Mouse (Mus musculus): Measurements from ENCODE around the gene Tmem203. TPM values are rescaled to one million over a fixed set of nuclear protein-coding genes. Genes with fewer than 3 reads are reported as not detected.

Gene Tmem203
- polyA plus RNA-seq, 1 experiment from 2014 or later = 13.6 TPM

- ATAC-seq (replicated peaks; ENCODE audit: low FRiP score) (no peak), DNase-seq (ENCODE audit: low spot score) (no peak)
- Histone ChIP-seq H3K9ac (ENCODE audit: low read length) (peak overlapping the region; percentile 63), H3K36me3 (ENCODE audit: control insufficient read depth, insufficient read depth, low read length) (no peaks in the 10 kb centered on the region), H3K9me3 (ENCODE audit: control insufficient read depth, low read length) (no peaks in the 10 kb centered on the region), H3K27me3 (ENCODE audit: control insufficient read depth, insufficient read depth, low read length) (peaks cover 16% of the 10 kb centered on the region), H3K27ac (ENCODE audit: low read depth, low read length) (no peak overlapping the region), H3K4me1 (replicated peaks; ENCODE audit: control insufficient read depth, insufficient read depth, low read length) (peaks cover 16% of the 10 kb centered on the region), H3K4me3 (ENCODE audit: low read depth, low read length) (peak overlapping the region; percentile 77), H3K4me2 (ENCODE audit: low read depth, low read length, severe bottlenecking) (peak overlapping the region; percentile 100)
- 23% methylated on average over 12 of the region's 12 CpGs for WGBS
These were observed 8.5 kb downstream of the Tmem203 start for GRCm38 (mm10) chr2:25263623-25264285.

- DNase-seq (ENCODE audit: low spot score) (no peak), ATAC-seq (replicated peaks; ENCODE audit: low FRiP score) (no peak)
- WGBS = 83% methylated on average over 5 of the region's 5 CpGs
- Histone ChIP-seq H3K27me3 (ENCODE audit: control insufficient read depth, insufficient read depth, low read length) (peaks cover 16% of the 10 kb centered on the region), H3K4me1 (replicated peaks; ENCODE audit: control insufficient read depth, insufficient read depth, low read length) (peaks cover 16% of the 10 kb centered on the region), H3K4me3 (ENCODE audit: low read depth, low read length) (no peak overlapping the region), H3K4me2 (ENCODE audit: low read depth, low read length, severe bottlenecking) (no peak overlapping the region), H3K36me3 (ENCODE audit: control insufficient read depth, insufficient read depth, low read length) (no peaks in the 10 kb centered on the region), H3K9ac (ENCODE audit: low read length) (peak overlapping the region; percentile 63; the same call in 1 of the 2 replicates), H3K9me3 (ENCODE audit: control insufficient read depth, low read length) (no peaks in the 10 kb centered on the region), H3K27ac (ENCODE audit: low read depth, low read length) (no peak overlapping the region)
These were observed 9.0 kb downstream of the Tmem203 start for GRCm38 (mm10) chr2:25264286-25264660.

GRCm38 (mm10) chr2:25264851-25265250 is 9.6 kb downstream of the Tmem203 start:
- no peak for DNase-seq (ENCODE audit: low spot score)
- no peak for ATAC-seq (replicated peaks; ENCODE audit: low FRiP score)
- Histone ChIP-seq H3K9me3 (ENCODE audit: control insufficient read depth, low read length) (no peaks in the 10 kb centered on the region), H3K4me2 (ENCODE audit: low read depth, low read length, severe bottlenecking) (no peak overlapping the region), H3K27ac (ENCODE audit: low read depth, low read length) (no peak overlapping the region), H3K36me3 (ENCODE audit: control insufficient read depth, insufficient read depth, low read length) (no peaks in the 10 kb centered on the region), H3K27me3 (ENCODE audit: control insufficient read depth, insufficient read depth, low read length) (peaks cover 16% of the 10 kb centered on the region), H3K4me3 (ENCODE audit: low read depth, low read length) (no peak overlapping the region), H3K4me1 (replicated peaks; ENCODE audit: control insufficient read depth, insufficient read depth, low read length) (peaks cover 16% of the 10 kb centered on the region), H3K9ac (ENCODE audit: low read length) (no peak overlapping the region)
- 80% methylated on average over 3 of the region's 3 CpGs for WGBS

GRCm38 (mm10) chr2:25265897-25266656 is 10.8 kb downstream of the Tmem203 start:
- 80% methylated on average over 6 of the region's 6 CpGs for WGBS
- Histone ChIP-seq H3K27me3 (ENCODE audit: control insufficient read depth, insufficient read depth, low read length) (peaks cover 16% of the 10 kb centered on the region), H3K4me2 (ENCODE audit: low read depth, low read length, severe bottlenecking) (no peak overlapping the region), H3K9ac (ENCODE audit: low read length) (peak overlapping the region; percentile 27; the same call in 1 of the 2 replicates), H3K4me1 (replicated peaks; ENCODE audit: control insufficient read depth, insufficient read depth, low read length) (peaks cover 19% of the 10 kb centered on the region), H3K4me3 (ENCODE audit: low read depth, low read length) (no peak overlapping the region), H3K9me3 (ENCODE audit: control insufficient read depth, low read length) (no peaks in the 10 kb centered on the region), H3K36me3 (ENCODE audit: control insufficient read depth, insufficient read depth, low read length) (no peaks in the 10 kb centered on the region; the same call in 1 of the 2 replicates), H3K27ac (ENCODE audit: low read depth, low read length) (no peak overlapping the region)
- no peak for ATAC-seq (replicated peaks; ENCODE audit: low FRiP score)
- no peak for DNase-seq (ENCODE audit: low spot score)

- DNase-seq (ENCODE audit: low spot score) = no peak
- Histone ChIP-seq H3K4me2 (ENCODE audit: low read depth, low read length, severe bottlenecking) (no peak overlapping the region), H3K4me3 (ENCODE audit: low read depth, low read length) (no peak overlapping the region), H3K27me3 (ENCODE audit: control insufficient read depth, insufficient read depth, low read length) (peaks cover 16% of the 10 kb centered on the region), H3K9ac (ENCODE audit: low read length) (no peak overlapping the region), H3K4me1 (replicated peaks; ENCODE audit: control insufficient read depth, insufficient read depth, low read length) (peaks cover 26% of the 10 kb centered on the region), H3K27ac (ENCODE audit: low read depth, low read length) (no peak overlapping the region), H3K9me3 (ENCODE audit: control insufficient read depth, low read length) (no peaks in the 10 kb centered on the region), H3K36me3 (ENCODE audit: control insufficient read depth, insufficient read depth, low read length) (no peaks in the 10 kb centered on the region; the same call in 1 of the 2 replicates)
- no peak for ATAC-seq (replicated peaks; ENCODE audit: low FRiP score)
- 61% methylated on average over 2 of the region's 2 CpGs for WGBS
These were observed 11.5 kb downstream of the Tmem203 start for GRCm38 (mm10) chr2:25266720-25267119.

- Histone ChIP-seq H3K4me1 (replicated peaks; ENCODE audit: control insufficient read depth, insufficient read depth, low read length) (peaks cover 26% of the 10 kb centered on the region), H3K4me3 (ENCODE audit: low read depth, low read length) (no peak overlapping the region), H3K9ac (ENCODE audit: low read length) (no peak overlapping the region), H3K4me2 (ENCODE audit: low read depth, low read length, severe bottlenecking) (no peak overlapping the region), H3K27me3 (ENCODE audit: control insufficient read depth, insufficient read depth, low read length) (peaks cover 16% of the 10 kb centered on the region), H3K9me3 (ENCODE audit: control insufficient read depth, low read length) (no peaks in the 10 kb centered on the region), H3K27ac (ENCODE audit: low read depth, low read length) (no peak overlapping the region), H3K36me3 (ENCODE audit: control insufficient read depth, insufficient read depth, low read length) (no peaks in the 10 kb centered on the region; the same call in 1 of the 2 replicates)
- no peak for DNase-seq (ENCODE audit: low spot score)
- no peak for ATAC-seq (replicated peaks; ENCODE audit: low FRiP score)
These were observed 12.0 kb downstream of the Tmem203 start for GRCm38 (mm10) chr2:25267241-25267640.

GRCm38 (mm10) chr2:25267746-25268309 is 12.6 kb downstream of the Tmem203 start:
- DNase-seq (ENCODE audit: low spot score) (no peak), ATAC-seq (replicated peaks; ENCODE audit: low FRiP score) (no peak)
- Histone ChIP-seq H3K4me1 (replicated peaks; ENCODE audit: control insufficient read depth, insufficient read depth, low read length) (peaks cover 26% of the 10 kb centered on the region), H3K9ac (ENCODE audit: low read length) (no peak overlapping the region), H3K4me3 (ENCODE audit: low read depth, low read length) (no peak overlapping the region), H3K27me3 (ENCODE audit: control insufficient read depth, insufficient read depth, low read length) (peaks cover 16% of the 10 kb centered on the region), H3K27ac (ENCODE audit: low read depth, low read length) (no peak overlapping the region), H3K9me3 (ENCODE audit: control insufficient read depth, low read length) (no peaks in the 10 kb centered on the region), H3K36me3 (ENCODE audit: control insufficient read depth, insufficient read depth, low read length) (no peaks in the 10 kb centered on the region; the same call in 1 of the 2 replicates), H3K4me2 (ENCODE audit: low read depth, low read length, severe bottlenecking) (no peak overlapping the region)
- 75% methylated on average over 4 of the region's 4 CpGs for WGBS

- DNase-seq (ENCODE audit: low spot score) (peak; percentile 99), ATAC-seq (replicated peaks; ENCODE audit: low FRiP score) (peak; percentile 98)
- no peaks in the 10 kb centered on the region for H3K27me3 ChIP-seq (ENCODE audit: control insufficient read depth, insufficient read depth, low read length)
- peak within 1 kb of the TSS; percentile 70 for H3K9ac ChIP-seq (ENCODE audit: low read length)
- peak within 1 kb of the TSS; percentile 8; the same call in 1 of the 2 replicates for H3K27ac ChIP-seq (ENCODE audit: low read depth, low read length)
- H3K4me3 ChIP-seq (ENCODE audit: low read depth, low read length) = peak within 1 kb of the TSS; percentile 91
- under 1% methylated on average over 53 of the region's 55 CpGs for WGBS
- H3K4me2 ChIP-seq (ENCODE audit: low read depth, low read length, severe bottlenecking) = peak within 1 kb of the TSS; percentile 91
- H3K36me3 ChIP-seq (ENCODE audit: control insufficient read depth, insufficient read depth, low read length) = peaks cover 5% of the 10 kb centered on the region
- H3K4me1 ChIP-seq (replicated peaks; ENCODE audit: control insufficient read depth, insufficient read depth, low read length) = peaks cover 18% of the 10 kb centered on the region
- no peaks in the 10 kb centered on the region for H3K9me3 ChIP-seq (ENCODE audit: control insufficient read depth, low read length)
These were observed 16.7 kb downstream of the Tmem203 start, which contains the start of the genes Ssna1 and Anapc2 for GRCm38 (mm10) chr2:25271827-25272511. Gene Ssna1, minus strand, starts transcription at chr2:25272438. Gene Anapc2, plus strand, starts transcription at chr2:25272478.
